Mouse (Mus musculus) kidney, adult 9 months (tissue): ENCODE data around the gene Gm17490.
"Not testable (repeated sequence)": the region's sequence is repeated elsewhere in the genome, so short reads cannot be mapped to it uniquely, and the experiment has no call there.

ENCODE experiments used
- DNase-seq: peaks from one replicate; pipeline ENCODE4 v3.0.0; 2022

Gene Gm17490

GRCm38 (mm10) chr2:11623726-11624125 lies 2.3 kb downstream of the Gm17490 start:
- no peak for DNase-seq

- DNase-seq = no peak
These were observed 2.9 kb downstream of the Gm17490 start for GRCm38 (mm10) chr2:11623173-11623572.

DNA sequence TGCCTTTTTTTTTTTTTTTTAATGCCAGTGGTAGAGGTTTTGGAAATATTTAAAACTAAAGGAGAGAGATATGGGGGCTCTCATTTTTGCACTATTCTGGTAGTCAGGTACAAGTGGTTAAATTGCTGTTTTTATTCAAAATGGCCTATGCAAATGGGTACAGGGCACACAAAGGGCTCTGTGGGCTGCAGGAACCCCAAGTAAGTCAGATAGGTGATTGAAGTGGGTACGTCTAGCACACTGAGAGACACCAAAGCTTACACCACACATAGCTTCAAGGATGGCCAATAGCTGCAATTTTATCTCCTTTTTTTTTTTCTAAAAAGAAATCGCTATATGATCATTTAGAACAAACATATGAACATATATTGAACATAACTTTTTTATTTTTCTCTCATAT lies 6.5 kb downstream of the Gm17490 start:
- no peak for DNase-seq

GRCm38 (mm10) chr2:11616846-11617245 lies 9.2 kb downstream of the Gm17490 start:
- DNase-seq = no peak

DNA sequence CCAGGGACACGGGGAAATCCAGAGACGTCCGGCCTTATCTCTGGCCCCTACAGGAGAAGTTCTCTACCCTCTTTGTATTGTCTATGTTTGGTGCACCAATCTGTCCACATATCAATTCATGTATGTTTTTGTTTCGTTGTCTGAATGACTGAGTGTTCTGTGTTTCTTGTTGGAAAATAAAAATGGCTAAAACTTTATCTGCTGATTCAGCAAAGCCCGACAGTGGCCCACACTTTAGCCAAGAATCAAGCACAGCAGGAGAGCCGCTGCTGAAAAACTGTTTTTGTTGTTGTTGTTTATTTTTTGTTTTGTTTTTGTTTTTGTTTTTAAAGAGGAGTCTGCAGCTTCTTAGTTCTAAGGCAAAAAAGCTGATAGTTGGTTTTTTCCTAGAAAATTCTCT lies 13.1 kb downstream of the Gm17490 start:
- DNase-seq = not testable (repeated sequence)

- DNase-seq = not testable (repeated sequence)
These were observed 19.3 kb downstream of the Gm17490 start for GRCm38 (mm10) chr2:11606718-11607117.

DNA sequence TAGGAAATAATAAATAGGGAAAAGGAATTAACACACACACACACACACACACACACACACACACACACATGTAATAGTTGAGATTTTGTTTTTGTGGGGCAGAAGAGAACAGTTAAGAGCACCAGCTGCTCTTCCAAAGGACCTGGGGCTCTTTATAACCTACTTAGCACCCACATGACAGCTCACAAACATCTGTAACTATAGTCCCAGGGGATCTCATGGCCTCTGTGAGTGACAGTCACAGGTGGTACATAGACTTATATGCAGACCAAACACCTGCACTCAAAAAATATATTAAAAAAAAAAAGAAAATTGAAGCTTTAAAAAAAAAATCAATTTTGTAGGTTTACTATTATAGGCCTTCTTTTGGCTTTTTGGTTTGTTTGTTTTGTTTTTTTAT lies 21.2 kb downstream of the Gm17490 start:
- DNase-seq = no peak

DNA sequence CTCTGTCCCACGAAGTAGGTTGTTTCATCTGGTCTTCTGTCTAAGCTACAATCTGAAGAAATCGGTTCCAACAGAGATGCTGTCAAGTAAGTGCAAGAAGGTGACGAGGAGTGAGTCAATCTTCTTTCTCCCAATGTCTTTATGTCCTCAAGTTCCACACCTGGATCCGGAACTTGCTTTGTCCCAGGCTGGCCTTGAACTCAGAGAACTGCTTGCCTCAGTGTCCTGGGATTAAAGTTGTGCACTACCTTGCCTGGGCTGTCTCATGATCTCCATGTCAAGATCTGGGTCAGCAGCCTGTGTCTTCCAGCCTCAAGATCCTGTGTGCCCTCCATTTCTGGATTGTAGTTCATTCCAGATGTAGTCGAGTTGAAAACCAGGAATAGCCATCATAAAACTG lies 22.0 kb downstream of the Gm17490 start, which contains the start of gene Rbm17:
Gene Rbm17 (minus strand): TSS at position 101 of the 400 bp plus-strand sequence.
- no peak for DNase-seq

DNA sequence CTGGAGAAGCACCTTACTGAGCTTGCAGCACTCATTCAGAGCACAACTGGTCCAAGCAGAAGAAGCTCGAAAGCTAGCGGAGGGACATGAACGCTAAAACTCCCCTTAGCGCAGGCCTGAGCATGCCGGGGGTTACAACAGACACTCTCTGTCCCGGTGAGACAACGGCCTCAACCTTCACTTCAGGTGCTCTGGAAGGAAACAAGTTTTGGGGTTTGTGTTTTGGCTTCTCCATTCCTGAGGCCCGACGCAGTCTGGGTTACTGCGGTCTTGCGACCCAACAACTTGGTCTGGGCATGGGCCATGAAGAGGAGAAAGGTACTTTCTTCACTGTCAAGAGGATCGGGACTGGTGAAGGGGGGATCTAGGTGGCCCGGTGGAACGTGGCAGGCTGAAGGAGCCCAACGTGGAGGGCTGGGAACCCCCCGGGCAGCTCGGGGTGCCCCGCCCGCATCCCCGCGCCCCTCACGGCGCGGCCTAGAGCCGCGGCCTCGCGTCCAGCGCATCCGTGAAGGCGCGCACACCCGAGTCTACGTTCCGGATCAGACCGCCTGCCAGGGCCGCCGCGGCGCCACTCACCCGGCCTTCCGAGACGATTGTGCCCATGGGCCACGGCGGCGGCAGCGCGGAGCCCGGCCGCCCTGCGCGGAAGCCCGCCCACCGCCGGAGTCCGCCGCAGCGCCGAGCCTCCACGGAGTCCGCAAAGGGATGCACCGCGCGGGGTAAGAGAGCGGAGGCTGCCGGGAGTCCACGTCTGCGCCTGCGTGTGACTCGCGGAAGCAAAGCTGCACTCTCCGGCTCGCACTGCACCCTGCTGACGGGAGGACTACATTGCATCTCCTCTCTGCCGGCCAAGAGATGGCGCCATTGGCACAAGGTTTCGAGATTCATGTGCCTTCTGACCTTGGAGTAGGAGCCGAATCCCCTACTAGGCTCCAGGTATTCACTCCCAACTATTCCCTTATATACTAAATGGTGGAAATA lies 23.3 kb downstream of the Gm17490 start:
- peak; percentile 97 for DNase-seq

DNA sequence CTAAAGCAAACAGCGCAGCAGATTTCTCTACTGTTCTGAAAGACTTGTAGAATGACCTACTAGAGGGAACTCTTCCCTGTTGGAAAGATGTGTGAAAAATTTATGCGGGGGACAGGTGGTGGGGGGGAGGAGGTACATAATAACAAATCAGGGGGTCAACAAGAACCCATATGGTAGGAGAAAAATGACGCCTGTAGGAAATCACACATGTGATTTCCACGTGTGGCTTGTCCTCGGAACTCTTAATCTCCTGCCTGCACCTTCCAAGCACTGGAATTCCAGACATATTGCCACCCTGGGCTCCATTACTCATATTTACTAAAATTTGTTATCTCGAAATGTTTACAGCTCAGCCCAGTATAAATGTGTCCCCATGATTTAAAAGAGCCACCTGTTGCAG lies 24.3 kb downstream of the Gm17490 start:
- DNase-seq = no peak

DNA sequence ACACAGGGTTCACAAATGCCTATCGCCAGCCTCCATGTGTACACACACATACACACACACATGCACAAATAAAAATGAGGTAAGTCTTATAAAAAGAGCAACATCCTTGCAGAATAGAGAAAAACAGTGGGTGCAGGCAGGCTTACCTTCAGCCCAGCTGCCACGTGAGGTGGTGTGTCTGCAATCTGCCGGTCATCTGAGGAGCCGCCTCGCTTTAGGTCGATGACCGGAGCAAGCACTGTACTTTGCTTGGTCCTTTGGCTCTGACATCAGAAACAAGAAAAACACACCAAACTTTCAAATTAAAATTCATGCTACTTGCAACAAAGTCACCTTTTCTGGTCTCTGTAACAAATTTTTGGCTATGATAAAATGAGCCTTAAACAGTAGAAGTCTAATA lies 28.2 kb downstream of the Gm17490 start:
- peak; percentile 64 for DNase-seq

GRCm38 (mm10) chr2:11596690-11597089 lies 29.4 kb downstream of the Gm17490 start:
- DNase-seq = no peak

- DNase-seq = no peak
These were observed 38.1 kb downstream of the Gm17490 start for GRCm38 (mm10) chr2:11587996-11588395.

GRCm38 (mm10) chr2:11579399-11579798 lies 46.7 kb downstream of the Gm17490 start:
- DNase-seq = no peak

DNA sequence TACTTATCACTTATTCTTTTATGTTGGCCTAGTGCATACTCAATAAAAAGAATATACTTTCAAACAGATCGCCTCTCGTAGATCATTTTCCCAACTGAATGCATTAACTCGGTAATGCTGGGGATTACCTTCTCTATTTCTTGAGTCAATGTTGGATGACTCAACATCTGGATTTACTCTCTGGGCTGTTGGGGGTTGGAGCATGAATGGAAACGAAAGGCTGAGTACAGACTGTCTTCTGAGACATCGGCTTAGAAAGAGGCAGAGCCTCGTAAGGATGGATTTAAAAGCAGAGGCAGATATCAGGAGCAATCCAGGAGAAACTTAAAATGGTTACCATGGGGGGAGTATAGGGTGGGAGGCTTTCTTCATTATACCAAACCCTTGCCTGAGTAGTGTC lies 47.9 kb downstream of the Gm17490 start:
- no peak for DNase-seq
